ENCODE assay signal across 10 mouse cellular contexts in genomic region chr1:158844604-158845003, GRCm38 (mm10).
DNase-seq lines count a peak whose midpoint lies in the region; ATAC-seq and TF ChIP-seq lines count a peak whose summit lies in the region.
"Had no signal": no experiment of that assay in that cellular context is flagged by ENCODE, and none has a peak within 500 bp of the region (broad histone marks: within the 10 kb centered on the region; RNA-seq: fewer than 3 reads in every experiment).

No protein-coding gene starts in this region.

- ATAC-seq in forebrain, embryonic 14.5 days = no peak
- ATAC-seq in forebrain, embryonic 11.5 days (replicated peaks; ENCODE audit: low FRiP score) = no peak
- ATAC-seq in liver, embryonic 11.5 days (replicated peaks; ENCODE audit: low FRiP score) = no peak
- peak; percentile 72; the same call in 1 of the 2 replicates for ATAC-seq in common myeloid progenitor, adult 5-6 weeks (replicated peaks; ENCODE audit: low read depth, poor library complexity, severe bottlenecking)
- ATAC-seq in megakaryocyte progenitor cell, adult 5-6 weeks (replicated peaks; ENCODE audit: poor library complexity) = peak; percentile 73

- no peaks in the 10 kb centered on the region for H3K36me3 ChIP-seq in forebrain, embryonic 14.5 days (ENCODE audit: control insufficient read depth, insufficient read depth, low read length)
- H3K36me3 ChIP-seq in forebrain, embryonic 11.5 days (ENCODE audit: control insufficient read depth, insufficient read depth, low read length) = no peaks in the 10 kb centered on the region
- H3K36me3 ChIP-seq in liver, adult 2 months (ENCODE audit: control insufficient read depth, insufficient read depth, low read length) = no peaks in the 10 kb centered on the region
- H3K36me3 ChIP-seq in liver, embryonic 11.5 days (ENCODE audit: control insufficient read depth, insufficient read depth, low read length) = no peaks in the 10 kb centered on the region
- H3K36me3 ChIP-seq: limb, embryonic 12.5 days; midbrain, embryonic 12.5 days had no signal

- no peak overlapping the region for H3K9ac ChIP-seq in forebrain, embryonic 14.5 days (ENCODE audit: low read length)
- no peak overlapping the region for H3K9ac ChIP-seq in forebrain, embryonic 11.5 days (ENCODE audit: low read length)
- H3K9ac ChIP-seq in liver, adult 2 months (ENCODE audit: low read depth, low read length) = no peak overlapping the region
- H3K9ac ChIP-seq in liver, embryonic 11.5 days (ENCODE audit: low read depth, low read length) = no peak overlapping the region
- H3K9ac ChIP-seq: limb, embryonic 12.5 days; midbrain, embryonic 12.5 days had no signal

- DNase-seq in forebrain, embryonic 14.5 days (ENCODE audit: low spot score) = peak; percentile 4
- no peak for DNase-seq in forebrain, embryonic 11.5 days (ENCODE audit: low spot score)
- DNase-seq in liver, adult 2 months (ENCODE audit: extremely low read depth, low read depth, low spot score) = peak; percentile 1
- no peak for DNase-seq in liver, embryonic 11.5 days (ENCODE audit: low spot score)
- no peak for DNase-seq in thymus, postnatal 14 days
- no peak for DNase-seq in kidney, adult 8-10 months

- no peak for TF ChIP-seq POLR2A in liver, adult 2 months (IDR thresholded peaks at IDR 0.05; ENCODE audit: extremely low read depth, insufficient read depth, low read length)

- H3K4me1 ChIP-seq in forebrain, embryonic 14.5 days (ENCODE audit: control insufficient read depth, insufficient read depth, low read length) = no peaks in the 10 kb centered on the region
- no peaks in the 10 kb centered on the region for H3K4me1 ChIP-seq in forebrain, embryonic 11.5 days (replicated peaks; ENCODE audit: control insufficient read depth, insufficient read depth, low read length)
- peaks cover 2% of the 10 kb centered on the region; the same call in 1 of the 2 replicates for H3K4me1 ChIP-seq in liver, adult 2 months (ENCODE audit: control insufficient read depth, insufficient read depth, low read length)
- H3K4me1 ChIP-seq in liver, embryonic 11.5 days (replicated peaks; ENCODE audit: control insufficient read depth, insufficient read depth, low read length) = no peaks in the 10 kb centered on the region
- H3K4me1 ChIP-seq: limb, embryonic 12.5 days; midbrain, embryonic 12.5 days had no signal

- H3K79me2 ChIP-seq in liver, adult 2 months (ENCODE audit: control insufficient read depth, insufficient read depth, low read length) = no peaks in the 10 kb centered on the region

- TF ChIP-seq CTCF in liver, adult 2 months (IDR thresholded peaks at IDR 0.05; ENCODE audit: low read depth, low read length) = peak; percentile 14; the same call in 1 of the 2 replicates

- H3K4me2 ChIP-seq in forebrain, embryonic 14.5 days (ENCODE audit: low read length) = no peak overlapping the region
- H3K4me2 ChIP-seq in forebrain, embryonic 11.5 days (ENCODE audit: low read depth, low read length, severe bottlenecking) = no peak overlapping the region
- no peak overlapping the region for H3K4me2 ChIP-seq in liver, embryonic 11.5 days
- H3K4me2 ChIP-seq: limb, embryonic 12.5 days; midbrain, embryonic 12.5 days had no signal

- no peaks in the 10 kb centered on the region for H3K9me3 ChIP-seq in forebrain, embryonic 14.5 days (replicated peaks; ENCODE audit: control insufficient read depth, low read length)
- H3K9me3 ChIP-seq in forebrain, embryonic 11.5 days (ENCODE audit: control insufficient read depth, low read length) = no peaks in the 10 kb centered on the region
- H3K9me3 ChIP-seq in liver, embryonic 11.5 days (ENCODE audit: control insufficient read depth, low read length) = no peaks in the 10 kb centered on the region
- H3K9me3 ChIP-seq: limb, embryonic 12.5 days; midbrain, embryonic 12.5 days had no signal

- no peaks in the 10 kb centered on the region for H3K27me3 ChIP-seq in forebrain, embryonic 14.5 days (replicated peaks; ENCODE audit: control insufficient read depth, insufficient read depth, low read length)
- H3K27me3 ChIP-seq in forebrain, embryonic 11.5 days (ENCODE audit: control insufficient read depth, insufficient read depth, low read length) = no peaks in the 10 kb centered on the region
- no peaks in the 10 kb centered on the region for H3K27me3 ChIP-seq in liver, adult 2 months (ENCODE audit: control insufficient read depth, insufficient read depth, low read length)
- H3K27me3 ChIP-seq in liver, embryonic 11.5 days (replicated peaks; ENCODE audit: control insufficient read depth, insufficient read depth, low read length) = no peaks in the 10 kb centered on the region
- H3K27me3 ChIP-seq: limb, embryonic 12.5 days; midbrain, embryonic 12.5 days had no signal

- H3K4me3 ChIP-seq in forebrain, embryonic 14.5 days (ENCODE audit: low read depth, low read length) = no peak overlapping the region
- no peak overlapping the region for H3K4me3 ChIP-seq in forebrain, embryonic 11.5 days (ENCODE audit: low read depth, low read length)
- H3K4me3 ChIP-seq in liver, adult 2 months (ENCODE audit: insufficient read depth, low read depth, low read length) = no peak overlapping the region
- no peak overlapping the region for H3K4me3 ChIP-seq in liver, embryonic 11.5 days (ENCODE audit: low read depth, low read length)
- H3K4me3 ChIP-seq: limb, embryonic 12.5 days; midbrain, embryonic 12.5 days had no signal

- WGBS in forebrain, embryonic 14.5 days = 72% methylated on average over 10 of the region's 10 CpGs
- WGBS in forebrain, embryonic 11.5 days = 62% methylated on average over 10 of the region's 10 CpGs
- 67% methylated on average over 10 of the region's 10 CpGs for WGBS in liver, adult 2 months
- 69% methylated on average over 10 of the region's 10 CpGs for WGBS in liver, embryonic 11.5 days

- no peak overlapping the region for H3K27ac ChIP-seq in forebrain, embryonic 14.5 days (ENCODE audit: low read depth, low read length)
- H3K27ac ChIP-seq in forebrain, embryonic 11.5 days (ENCODE audit: low read depth, low read length) = no peak overlapping the region
- H3K27ac ChIP-seq in liver, adult 2 months (replicated peaks; ENCODE audit: insufficient read depth, low read depth, low read length) = no peak overlapping the region
- H3K27ac ChIP-seq in liver, embryonic 11.5 days (ENCODE audit: low read depth, low read length) = no peak overlapping the region
- H3K27ac ChIP-seq: limb, embryonic 12.5 days; midbrain, embryonic 12.5 days had no signal

Comparison
In these comparisons a context has a peak if more than half of its experiments do, and no peak if none do; other contexts are left out.
1. DNase-seq: peak in forebrain, embryonic 14.5 days (single experiment) and liver, adult 2 months (single experiment); none in forebrain, embryonic 11.5 days (single experiment), liver, embryonic 11.5 days (single experiment), thymus, postnatal 14 days (single experiment) and kidney, adult 8-10 months (0 of 2).
2. ATAC-seq: peak in common myeloid progenitor, adult 5-6 weeks (single experiment) and megakaryocyte progenitor cell, adult 5-6 weeks (single experiment); none in forebrain, embryonic 14.5 days (single experiment), forebrain, embryonic 11.5 days (single experiment) and liver, embryonic 11.5 days (single experiment).